Mouse (Mus musculus) frontal cortex, adult 2 months (tissue): ENCODE data around the gene Ppm1h. TPM values are rescaled to one million over a fixed set of nuclear protein-coding genes. Genes with fewer than 3 reads are reported as not detected.

Source experiments
- DNase-seq, 2 experiments: peaks; one replicate each; pipeline ENCODE4 v3.0.0; 2022; ENCODE audit warnings: low spot score in 1 of 2; ENCODE audit errors: extremely low spot score in 1 of 2
- polyA plus RNA-seq: library from polyadenylated mRNA; depleted of rRNA; stranded (reverse); fragments of >200 nt; gene quantifications from 2 replicates; pipeline ENCODE4 v1.2.3, GENCODE M21; 2012

The Ppm1h gene
- polyA plus RNA-seq, 1 experiment: 29.9 TPM

DNA sequence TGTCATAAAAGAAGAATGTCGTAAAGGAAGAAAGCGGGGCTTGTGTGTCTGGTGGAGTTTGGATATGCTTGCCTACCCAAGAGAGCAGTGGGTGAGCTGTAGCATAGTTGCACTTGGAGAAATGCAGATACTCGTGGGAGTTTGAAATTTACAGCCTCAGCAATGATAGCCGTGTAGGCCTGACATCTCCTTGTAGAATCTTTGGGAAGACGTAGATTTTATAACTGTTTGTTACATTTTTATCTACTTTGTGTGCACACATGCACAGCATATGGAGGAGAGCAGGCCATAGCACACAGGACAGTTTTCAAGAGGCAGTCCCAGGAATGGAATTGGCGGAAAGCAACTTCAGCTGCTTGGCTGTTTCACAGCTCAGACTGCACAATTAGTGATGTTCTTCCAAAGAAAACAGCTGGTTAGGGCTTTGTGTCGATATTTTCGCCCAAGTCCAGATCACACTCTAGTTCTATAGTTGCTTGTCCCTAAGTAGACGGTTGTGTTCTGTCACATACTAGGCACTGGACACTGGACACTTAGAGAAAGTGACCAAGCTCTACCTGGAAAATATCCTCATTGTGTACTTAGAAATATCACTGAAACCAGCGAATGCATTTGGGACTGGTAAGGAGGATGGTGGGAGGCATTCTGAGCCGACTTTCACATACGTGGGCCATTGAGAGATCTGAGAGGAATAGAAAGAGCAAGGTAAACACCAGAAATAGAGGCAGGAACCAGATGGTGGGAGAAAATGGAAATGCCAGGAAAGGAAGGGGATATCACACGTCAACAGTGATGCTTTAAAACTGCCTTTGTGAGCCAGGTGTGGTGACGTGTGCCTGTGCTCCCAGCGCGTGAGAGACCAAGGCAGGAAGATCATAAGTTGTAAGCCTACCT is 173.0 kb downstream of the Ppm1h start:
- peak; percentile 62 to 75 for DNase-seq

DNA sequence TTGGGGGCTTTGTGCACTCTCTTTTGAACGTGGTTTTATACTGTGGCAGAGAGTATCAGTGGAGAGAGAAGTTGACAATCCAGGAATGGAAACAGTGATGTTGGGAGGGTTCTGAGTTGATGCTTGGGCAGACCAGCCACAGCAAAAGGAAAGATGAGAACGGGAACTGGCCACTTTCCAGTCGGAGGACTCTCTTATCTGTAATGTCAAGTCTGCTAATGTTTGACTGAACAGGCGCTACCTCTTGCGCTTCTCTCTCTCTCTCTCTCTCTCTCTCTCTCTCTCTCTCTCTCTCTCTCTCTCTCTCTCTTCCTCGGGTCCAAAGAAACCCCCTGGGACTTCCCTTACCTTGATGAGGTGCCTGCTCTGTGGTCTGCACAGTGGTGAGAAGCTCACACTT is 176.0 kb downstream of the Ppm1h start:
- no peak for DNase-seq

DNA sequence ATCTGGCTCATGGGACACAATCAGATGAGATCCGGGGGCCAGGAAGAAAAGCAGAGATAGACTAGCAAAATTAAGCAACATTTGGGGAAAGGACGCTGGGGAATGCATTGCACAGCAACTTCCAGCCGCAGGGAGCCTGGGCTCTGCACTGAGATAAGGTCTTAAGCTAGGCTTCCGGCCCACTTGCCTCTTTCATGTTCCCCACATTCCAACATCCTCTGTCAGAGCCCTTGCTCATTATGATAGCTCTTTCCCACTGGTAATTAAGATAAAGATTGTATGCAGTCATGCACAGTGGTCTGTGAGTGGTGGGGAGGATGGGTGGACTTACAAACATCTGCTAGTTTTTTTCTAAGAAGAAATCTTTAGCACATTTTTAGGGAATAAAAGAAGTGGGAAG is 176.6 kb downstream of the Ppm1h start:
- DNase-seq: no peak

DNA sequence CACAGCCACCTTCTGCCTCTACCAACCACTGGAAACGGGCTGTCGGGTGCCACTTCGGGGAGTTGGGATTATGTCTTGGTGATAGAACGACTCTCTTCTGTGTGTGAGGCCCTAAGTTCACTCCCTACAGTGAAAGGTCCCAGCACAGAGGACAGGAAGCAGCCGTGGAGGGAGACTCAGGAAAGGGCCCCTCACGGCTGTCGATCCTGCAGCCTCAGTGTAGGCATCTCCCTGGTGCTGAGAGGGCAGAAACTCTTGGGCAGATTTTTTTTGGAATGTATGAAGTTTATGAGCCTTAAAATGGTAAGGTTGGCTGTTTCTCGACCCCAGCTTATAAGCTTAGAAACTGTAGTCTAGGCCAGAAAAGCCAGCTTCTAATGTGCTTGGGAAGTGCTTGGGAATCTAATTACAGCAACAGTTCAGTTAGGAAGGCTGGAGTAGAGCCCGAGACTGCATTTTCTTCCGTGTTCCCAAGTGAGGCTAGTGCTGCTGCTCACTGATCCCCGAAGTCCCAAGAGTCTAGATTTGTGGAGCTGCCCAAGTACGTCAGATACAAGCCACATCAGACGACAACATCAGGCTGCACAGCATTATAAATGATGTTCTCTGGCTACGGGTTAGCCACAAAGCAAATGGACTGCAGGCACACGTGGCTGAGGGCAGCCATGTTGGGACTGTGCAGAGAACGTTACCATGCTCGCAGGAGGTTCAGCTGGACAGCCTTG is 177.6 kb downstream of the Ppm1h start:
- no peak for DNase-seq

DNA sequence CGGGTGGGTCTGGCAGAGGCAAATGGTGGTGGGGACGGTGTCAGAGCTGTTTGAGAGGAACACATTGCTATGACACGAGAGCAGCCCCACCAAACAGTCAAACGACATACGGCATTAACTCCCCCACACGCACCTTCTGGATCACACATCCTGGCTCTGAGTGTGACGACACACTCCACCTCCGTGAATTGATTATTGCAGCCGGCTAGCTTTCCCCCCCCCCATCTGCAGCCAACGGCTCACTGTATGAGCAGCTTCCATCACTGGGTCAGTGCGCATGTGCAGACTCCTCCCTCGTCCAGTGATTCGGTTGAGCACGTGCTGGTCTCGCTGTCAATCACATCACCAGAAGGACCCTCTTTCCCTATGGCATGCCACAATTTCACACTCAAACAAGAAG is 178.6 kb downstream of the Ppm1h start:
- peak; percentile 45 to 55 for DNase-seq

DNA sequence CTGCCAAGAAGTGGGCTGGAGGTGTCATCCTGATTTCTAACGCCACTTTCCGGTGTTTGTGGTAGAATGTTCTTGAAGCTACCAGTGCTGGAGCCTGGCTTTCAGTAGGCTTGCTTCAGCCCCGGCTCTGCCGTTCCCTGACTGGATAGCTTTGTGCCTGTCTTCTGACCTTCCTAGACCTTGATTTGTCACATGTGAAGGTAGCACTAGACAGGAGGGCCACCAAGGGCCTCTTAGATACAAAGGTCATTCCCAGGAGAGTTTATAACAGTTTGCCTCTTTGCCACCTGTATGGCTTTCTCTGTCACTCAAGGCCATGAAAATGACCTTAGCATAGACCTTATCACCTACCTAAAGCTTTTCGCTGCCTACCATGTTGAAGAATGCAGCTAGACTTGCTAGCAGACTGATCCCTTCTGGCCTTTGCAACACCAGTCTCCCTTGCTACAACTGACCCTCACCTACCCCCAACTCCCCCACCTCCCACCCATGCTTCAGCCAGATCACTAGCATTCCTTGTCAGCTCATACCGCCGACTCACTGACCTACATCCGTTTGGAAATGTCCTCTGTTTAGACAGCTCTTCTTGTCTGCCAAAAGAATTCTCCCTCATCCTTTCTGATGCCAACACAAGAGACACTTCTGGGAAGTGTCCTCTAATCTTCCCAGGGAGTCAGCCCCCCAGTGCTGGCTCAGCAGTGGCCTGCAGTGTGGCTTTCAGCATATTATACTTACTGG is 180.5 kb downstream of the Ppm1h start:
- DNase-seq: no peak

DNA sequence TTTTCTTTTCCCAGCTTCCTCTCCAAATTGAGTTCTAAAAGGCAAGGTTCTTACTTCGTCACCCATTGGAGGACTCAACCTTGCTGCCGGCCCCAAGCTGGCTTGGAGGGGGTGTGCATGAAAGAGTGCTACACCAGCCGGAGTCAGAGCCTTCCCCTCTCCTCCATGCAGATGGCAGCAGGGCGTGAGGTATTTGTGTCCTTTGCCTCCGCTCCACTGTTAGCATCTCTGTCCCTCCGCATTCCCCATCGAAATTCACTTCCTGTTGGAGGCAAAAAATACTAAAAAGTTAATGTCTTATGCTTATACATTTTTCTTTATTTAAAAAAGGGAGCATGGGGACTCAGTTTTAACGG is 181.1 kb downstream of the Ppm1h start:
- no peak for DNase-seq

DNA sequence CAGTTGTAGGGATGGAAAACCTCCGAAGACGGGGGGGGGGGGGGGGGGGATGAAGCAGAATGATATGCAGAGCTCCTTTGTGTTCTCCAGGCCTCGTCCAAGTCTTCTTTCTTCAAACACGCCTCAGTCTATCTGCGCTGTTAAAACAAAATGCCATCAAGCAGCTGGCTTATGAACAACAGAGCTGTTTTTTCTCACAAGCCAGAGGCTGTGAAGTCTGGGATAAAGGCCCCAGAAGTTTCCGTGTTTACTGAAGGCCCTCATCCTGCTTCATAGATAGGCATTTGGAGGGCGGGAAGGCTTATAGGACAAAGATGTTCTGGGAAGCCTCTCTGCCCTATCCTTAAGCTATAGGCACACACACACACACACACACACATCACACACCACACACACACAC is 181.5 kb downstream of the Ppm1h start:
- DNase-seq: no peak

DNA sequence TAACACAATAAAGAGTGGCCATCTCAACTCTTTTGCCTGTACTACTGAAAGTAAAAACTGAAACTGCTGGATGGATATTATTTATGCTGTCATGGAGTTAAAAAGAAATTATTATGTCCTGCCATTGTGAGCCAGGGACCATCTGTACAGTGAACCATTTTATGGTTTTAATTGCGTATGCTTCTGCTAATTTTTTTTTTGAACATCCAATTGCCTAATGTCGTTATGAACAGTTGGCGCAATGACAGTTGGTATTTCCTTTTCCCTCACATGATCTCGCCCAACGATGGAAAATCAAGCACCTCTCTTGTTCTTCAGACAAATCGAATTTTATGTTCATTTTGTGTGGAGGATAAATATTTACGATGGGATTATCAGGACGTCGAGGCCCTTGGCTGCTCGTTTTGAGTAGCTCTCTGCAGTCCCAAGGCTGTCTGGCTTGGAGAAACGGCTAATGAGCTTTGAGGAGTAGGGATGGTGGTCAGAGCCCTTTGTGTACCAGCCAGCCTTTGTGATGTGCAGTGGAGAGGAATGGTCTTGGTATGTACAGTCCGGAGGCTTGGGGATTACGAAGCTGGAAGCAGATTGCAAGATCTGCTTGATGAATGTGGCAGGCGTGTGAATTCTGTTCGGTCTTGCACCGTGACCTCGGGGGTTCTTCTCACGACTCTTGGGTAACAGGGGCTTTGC is 183.3 kb downstream of the Ppm1h start:
- DNase-seq: no peak

DNA sequence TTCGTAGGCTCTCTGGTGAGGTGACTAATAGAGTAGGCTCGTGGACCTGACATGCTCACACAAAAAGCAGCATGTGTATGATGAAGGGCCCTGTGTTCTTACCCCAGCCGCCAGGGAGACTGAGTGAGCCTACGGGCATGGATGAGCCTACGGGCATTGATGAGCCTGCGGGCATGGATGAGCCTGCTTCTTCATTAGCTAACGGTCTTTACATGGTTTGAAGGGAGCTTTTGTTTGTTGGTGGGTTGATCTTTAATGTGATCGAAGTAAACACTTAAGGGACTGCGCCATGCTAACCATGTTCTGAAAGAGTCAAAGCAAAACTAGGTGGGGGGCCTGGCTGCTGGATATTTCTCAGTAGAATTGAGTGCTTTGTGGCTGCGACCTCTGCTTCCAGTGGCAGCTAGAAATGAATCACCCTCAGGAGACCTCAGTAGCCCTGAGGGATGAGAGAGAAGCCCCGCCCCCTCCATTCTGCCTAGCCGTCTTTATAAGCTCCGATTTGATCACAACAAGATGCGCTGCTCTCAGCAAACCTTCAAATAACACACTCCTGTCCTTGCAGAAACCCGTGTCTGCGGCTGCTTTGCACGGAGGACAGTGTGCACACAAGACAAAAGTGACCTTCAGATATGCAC is 183.9 kb downstream of the Ppm1h start:
- DNase-seq: no peak

DNA sequence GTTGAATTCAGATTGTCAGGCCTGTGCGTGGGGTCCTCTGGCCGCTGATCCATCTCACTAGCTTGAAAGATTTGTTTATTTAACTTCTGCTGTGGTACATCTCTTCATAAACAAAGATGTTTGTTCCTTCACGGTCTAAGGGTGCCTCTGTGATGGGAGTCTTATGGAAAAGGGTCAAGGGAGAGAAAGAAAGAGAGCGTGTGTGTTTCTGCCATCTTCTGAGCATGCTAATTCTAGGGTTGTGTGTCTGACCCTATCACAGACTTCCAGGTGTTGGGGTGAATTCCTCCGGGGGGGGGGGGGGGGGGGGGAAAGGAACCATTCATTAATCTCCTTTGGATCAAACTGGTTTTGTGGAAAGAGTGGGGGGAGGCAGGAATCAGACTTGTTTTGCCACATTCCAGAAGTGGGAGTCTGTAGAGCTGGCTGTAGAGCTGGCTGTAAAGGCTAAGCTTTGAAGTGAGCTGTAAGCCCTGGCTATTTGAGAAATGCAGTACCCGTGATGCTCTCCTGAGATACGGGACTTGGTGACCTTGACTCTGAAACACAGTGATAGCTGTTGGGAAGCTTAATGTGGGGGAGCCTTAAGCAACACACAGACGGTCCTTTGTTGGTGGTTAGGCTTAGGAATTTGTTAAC is 191.4 kb downstream of the Ppm1h start:
- no peak for DNase-seq

DNA sequence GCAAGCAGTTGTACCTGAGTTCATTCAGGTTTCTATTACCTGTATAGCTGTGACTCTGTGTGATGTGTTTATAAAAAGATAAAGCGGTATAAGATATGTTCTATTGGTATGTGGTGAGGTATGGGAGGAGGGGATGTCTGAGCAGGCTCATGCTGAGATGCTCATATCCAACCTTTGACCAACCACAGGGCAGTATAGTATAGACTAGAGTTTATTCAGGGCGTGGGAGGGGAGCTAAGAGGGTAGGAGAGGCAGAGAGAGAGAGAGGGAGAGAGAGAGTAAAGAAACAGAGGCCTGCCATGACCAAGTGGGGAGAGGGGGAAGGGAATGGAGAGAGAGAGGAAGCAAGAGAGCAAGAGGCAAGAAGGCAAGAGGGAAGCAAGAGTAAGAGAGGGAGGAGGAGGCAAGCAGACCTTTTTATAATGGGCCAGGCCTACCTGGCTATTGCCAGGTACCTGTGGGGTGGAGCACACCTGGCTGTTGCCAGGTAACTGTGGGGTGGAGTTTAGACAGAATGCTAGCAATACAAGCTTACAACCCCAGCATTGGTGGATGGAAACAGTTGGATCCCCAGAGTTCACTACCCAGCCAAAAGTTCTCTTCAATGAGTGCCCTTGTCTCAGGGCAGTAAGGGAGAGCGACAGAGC is 192.4 kb downstream of the Ppm1h start:
- DNase-seq: no peak

DNA sequence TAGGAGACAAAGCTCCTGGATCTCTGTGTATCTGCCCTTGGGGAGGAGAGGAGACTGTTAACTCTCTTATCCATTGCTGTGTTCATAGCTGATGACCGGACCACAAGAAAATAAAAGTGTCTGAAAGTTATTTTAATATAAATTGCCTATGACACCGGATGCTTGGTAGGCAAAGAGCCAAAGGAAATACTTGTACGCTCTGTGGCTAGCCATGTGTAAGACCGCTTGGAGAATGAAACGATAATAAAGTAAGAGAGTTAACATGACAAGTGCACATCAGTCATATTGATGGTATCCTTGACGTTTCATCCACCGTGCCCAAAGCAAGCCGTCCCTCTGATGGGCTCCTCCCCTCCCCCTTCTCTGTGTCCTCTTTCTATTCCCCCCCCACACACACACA is 194.2 kb downstream of the Ppm1h start:
- no peak for DNase-seq

DNA sequence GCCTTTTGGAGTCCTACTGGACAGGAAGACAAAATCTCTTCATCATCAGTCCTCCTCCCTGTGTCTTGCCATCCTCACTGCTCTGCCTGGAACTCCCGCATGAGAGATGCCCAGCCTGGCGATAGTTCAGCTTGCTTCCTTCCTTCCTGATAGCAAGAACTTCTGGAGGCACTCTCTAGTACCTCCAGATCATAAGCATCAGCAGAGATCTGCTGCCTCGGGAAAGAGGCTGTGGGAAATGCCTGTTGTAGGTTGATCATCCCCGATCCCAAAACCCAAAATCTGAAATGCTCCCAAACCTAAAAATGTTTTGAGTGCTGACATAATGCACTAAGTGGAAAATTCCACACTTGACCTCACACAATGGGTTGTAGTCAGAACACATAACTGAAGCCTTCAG is 198.4 kb downstream of the Ppm1h start:
- DNase-seq: no peak

DNA sequence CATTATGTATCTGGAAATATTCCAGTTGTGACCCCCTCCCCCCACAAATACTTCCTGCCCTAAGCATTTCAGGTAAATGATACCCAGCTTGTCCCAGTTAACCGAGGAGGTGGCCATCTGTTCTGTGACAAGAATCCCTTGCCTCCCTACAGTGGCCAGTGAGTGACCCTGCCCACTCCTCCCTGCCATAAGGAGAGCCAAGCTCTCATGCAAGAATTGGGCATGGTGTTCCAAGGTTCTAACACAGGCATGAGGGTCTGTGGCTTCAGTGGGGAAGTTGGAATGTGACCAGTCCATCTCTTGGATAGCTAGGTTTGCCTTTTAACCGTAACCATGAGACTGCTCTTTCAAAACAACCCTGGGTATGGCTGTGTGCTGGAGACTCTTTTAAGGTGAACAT is 198.9 kb downstream of the Ppm1h start:
- DNase-seq: no peak

DNA sequence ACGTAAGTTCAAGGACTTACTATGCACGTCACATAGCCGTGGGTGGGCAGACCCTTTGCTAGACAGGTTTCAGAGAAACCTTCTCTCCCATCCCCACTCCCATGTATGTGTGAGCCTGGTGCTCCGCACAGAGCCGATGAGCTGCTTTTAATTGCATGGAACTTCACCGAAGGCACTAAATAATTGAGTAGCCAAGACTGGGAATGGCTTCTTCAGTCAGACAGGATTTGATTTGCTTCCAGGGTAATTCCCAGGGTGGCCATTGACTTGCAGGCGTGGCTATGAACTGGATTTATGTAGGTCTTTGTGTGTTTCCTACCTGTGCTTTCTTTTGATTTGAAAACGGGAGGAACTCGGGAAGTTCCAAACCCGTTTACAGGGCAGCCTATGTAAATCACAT is 202.9 kb downstream of the Ppm1h start:
- DNase-seq: no peak

DNA sequence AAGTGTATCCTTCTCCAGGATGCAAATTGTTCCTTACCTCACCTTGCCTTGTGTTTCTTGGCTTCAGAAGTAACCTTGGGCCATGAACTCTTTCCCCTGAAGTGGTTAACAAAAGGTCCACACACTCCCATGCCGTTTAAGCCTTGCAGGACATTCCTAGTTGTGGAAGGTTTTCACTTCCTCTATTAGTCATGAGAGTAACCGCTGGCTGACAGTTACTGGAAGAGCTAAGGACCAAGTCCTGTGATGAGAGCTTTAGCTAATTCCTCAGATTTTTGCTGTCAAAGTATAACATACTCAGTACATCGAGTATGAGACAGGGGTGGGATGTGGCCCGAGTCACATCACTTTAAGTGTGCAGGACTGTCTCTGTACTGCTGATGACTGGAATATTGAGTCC is 204.1 kb downstream of the Ppm1h start:
- DNase-seq: no peak

DNA sequence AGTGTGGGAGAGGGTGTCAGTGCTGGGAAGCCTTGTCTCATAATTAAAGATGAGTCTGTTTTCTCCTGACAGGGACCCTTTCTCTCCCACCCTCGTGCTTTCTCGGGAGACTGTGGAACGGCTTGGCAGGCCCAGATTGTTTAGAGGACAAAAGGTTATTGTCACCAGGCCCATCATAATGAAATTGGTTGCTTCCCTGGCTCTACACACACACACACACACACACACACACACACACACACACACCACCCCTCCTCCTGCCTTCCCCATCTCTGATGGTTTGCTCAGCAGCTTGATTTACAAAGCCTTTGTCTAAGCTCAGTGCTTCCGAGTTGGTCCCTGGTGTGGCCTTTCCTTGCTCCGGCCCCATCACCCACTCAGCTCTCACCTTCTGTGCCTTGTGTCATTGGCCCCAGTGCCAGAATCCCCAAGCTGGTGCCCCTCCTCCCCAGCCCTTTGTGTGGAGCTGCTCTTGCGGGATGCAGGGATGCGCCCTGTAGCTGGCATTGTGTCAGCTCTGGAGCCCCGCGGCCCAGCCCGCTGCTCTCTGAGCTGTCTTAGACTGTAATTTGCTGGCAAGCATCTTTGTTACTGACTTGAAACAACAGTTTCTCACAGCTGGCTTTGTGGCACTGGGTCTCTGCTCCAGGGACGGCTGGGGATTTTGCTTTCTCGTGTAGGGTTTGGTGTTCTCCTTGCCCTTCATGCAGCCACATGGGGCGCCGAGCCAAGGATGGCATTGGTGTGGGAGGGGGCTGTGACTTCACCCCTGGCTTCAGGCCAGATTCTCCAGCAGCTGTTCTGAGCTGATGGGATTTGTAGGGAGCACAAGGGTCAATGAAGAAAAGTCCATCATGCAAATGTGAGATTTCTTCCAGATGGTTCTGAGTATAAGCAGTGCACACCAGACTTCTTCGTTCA is 205.5 kb downstream of the Ppm1h start:
- peak; percentile 30 to 68 for DNase-seq
